Mouse (Mus musculus): Measurements from ENCODE around the gene Gm8127.
"Not testable (repeated sequence)": the region's sequence is repeated elsewhere in the genome, so short reads cannot be mapped to it uniquely, and the experiment has no call there.

- TF ChIP-seq POLR2AphosphoS5 (IDR thresholded peaks at IDR 0.05; ENCODE audit: insufficient replicate concordance, low read depth, low read length); GATA1 (IDR thresholded peaks at IDR 0.05; ENCODE audit: borderline replicate concordance, low read length); CTCF (IDR thresholded peaks at IDR 0.05; ENCODE audit: low read depth, low read length); TAL1 (conservative IDR thresholded peaks at IDR 0.05; ENCODE audit: low read depth, low read length): not testable (repeated sequence)
Measured at GRCm38 (mm10) chr14:43249611-43250170, 43.9 kb downstream of the Gm8127 start.
